Mouse (Mus musculus) lung, postnatal 0 days (tissue): ENCODE data around the gene Lrrc72.

Experiments
- CTCF ChIP-seq: IDR thresholded peaks from 2 replicates; pipeline ENCODE4 v1.5.1; 2016; ENCODE audit warnings: antibody characterized with exemption, mild to moderate bottlenecking
- EP300 ChIP-seq: IDR thresholded peaks from 2 replicates; pipeline ENCODE4 v1.6.1; 2016; ENCODE audit warnings: antibody characterized with exemption, mild to moderate bottlenecking, control low read depth

DNA sequence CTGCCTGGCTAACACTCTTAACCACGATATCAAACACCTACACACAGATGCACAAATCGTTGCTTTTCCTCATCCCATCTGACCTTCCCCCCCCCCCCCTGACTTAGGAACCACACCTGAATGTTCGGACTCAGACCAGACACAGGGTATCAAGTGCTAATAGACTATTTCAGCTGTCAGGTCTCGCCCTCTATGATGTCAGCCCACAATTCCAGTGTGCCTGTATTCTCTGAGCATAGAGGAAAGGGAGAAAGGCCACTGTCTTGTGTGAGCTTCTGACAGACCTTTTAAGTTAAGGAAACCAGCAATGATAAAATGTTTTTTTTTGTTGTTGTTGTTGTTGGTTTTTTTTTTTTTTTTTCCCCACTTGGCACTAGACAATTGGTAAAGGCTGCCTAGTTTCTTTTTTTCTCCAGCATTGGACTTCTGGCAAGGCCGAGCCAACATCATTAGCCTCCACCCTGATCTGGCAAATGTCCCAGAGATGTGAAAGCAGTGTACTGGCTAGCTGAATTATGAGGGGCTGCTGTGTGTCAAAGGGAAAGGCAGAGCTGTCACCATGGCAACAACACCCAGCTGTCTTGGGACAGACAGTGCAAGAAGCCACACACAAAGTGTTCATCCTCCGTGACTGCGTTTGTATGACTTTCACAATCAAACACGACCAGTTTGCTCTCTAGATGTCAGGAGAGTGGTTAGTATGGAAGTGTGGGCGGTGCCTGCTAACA, 46.0 kb downstream of the Lrrc72 start:
- TF ChIP-seq CTCF (no peak), EP300 (no peak)
